Mouse (Mus musculus) adrenal gland, postnatal 0 days (tissue): ENCODE data around the gene Hsd3b2. TPM values are rescaled to one million over a fixed set of nuclear protein-coding genes. Genes with fewer than 3 reads are reported as not detected.

ENCODE experiments used
- polyA plus RNA-seq: library from polyadenylated mRNA; unstranded; fragments of >200 nt; fragmentation: Nextera tagmentation; extraction: Ambion mirVana; gene quantifications from 2 replicates; pipeline ENCODE4 v1.2.1, GENCODE M21; 2015

Hsd3b2 gene
- 0.11 and 0.14 TPM in 2 replicates for polyA plus RNA-seq

DNA sequence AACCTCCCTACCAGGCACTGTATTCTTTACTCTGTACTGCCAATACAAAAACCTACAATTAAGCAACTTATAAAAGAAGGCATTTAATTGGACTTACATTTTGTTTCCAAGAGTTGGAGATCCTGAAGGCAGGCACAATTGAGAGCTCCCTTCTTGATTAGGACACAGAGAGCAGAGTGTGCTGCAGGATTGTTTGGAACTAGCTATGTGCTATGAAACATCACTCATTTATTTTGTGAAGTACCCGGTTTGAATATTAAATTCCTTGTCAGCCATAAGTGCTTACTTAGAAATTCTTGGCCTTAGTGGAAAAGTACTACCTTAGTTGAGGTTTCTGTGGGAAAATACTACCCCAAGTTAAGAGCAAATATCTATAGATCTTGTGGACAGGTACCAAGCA, at the start of gene Hsd3b2:
Hsd3b2 (minus strand) TSS at position 168 of the 400 bp plus-strand sequence.

Other genes starting within 250 kb of the Hsd3b2 start
- 0.47 and 0.65 TPM in 2 replicates for gene Hsd3b4, start 214.0 kb downstream of the Hsd3b2 start, polyA plus RNA-seq
- gene Gm10681, start 135.7 kb downstream of the Hsd3b2 start, polyA plus RNA-seq: 0.47 and 0.65 TPM in 2 replicates
- gene Hsd3b5, start 94.3 kb downstream of the Hsd3b2 start, polyA plus RNA-seq: 0.14 TPM in 1 of 2 replicates, not detected in the other
- gene Hsd3b3, start 38.6 kb upstream of the Hsd3b2 start, polyA plus RNA-seq: 1.2 and 1.7 TPM in 2 replicates
- gene Hsd3b6, start 89.9 kb upstream of the Hsd3b2 start, polyA plus RNA-seq: 1.9 and 8.1 TPM in 2 replicates
- 4,108 and 7,250 TPM in 2 replicates for gene Hsd3b1, start 135.3 kb upstream of the Hsd3b2 start, polyA plus RNA-seq
- 116 and 139 TPM in 2 replicates for gene Hao2, start 168.7 kb upstream of the Hsd3b2 start, polyA plus RNA-seq